Mouse (Mus musculus) activated CD4-positive, CD25-positive, alpha-beta regulatory T cell, adult 4 months (primary cell): Measurements from ENCODE around the gene Gm6169. TPM values are rescaled to one million over a fixed set of nuclear protein-coding genes. Genes with fewer than 3 reads are reported as not detected.
A peak's percentile ranks its signal among the peaks of the same experiment; 100 is the strongest.
"Not testable (repeated sequence)": the region's sequence is repeated elsewhere in the genome, so short reads cannot be mapped to it uniquely, and the experiment has no call there.

Experiments used
- ATAC-seq: one replicate; pipeline ENCODE4 v1.8.0; 2017
- polyA plus RNA-seq, 2 experiments: library from polyadenylated mRNA; unstranded; fragments of 100-300 nt; shearing (Covaris generic); gene quantifications; one replicate each; pipeline ENCODE4 v1.2.1; 2017

Gm6169 gene
- 1 to 10 TPM; 5.1 to 9.7 TPM for polyA plus RNA-seq

- ATAC-seq, result no peak
Measured at GRCm38 (mm10) chr13:97099187-97099852, at the start of gene Gm6169. Gm6169 (minus strand) TSS chr13:97099237.

GRCm38 (mm10) chr13:97145834-97146233 is 46.8 kb upstream of the Gm6169 start:
- peak; percentile 84 for ATAC-seq

- no peak for ATAC-seq
Measured at GRCm38 (mm10) chr13:97142321-97142720, 43.3 kb upstream of the Gm6169 start.

- not testable (repeated sequence) for ATAC-seq
Measured at GRCm38 (mm10) chr13:97138404-97138931, 39.4 kb upstream of the Gm6169 start.

GRCm38 (mm10) chr13:97137466-97138400 is 38.7 kb upstream of the Gm6169 start, which contains the start of the genes Gfm2 and Nsa2:
Gfm2 (plus strand) TSS chr13:97137937.
Nsa2 (minus strand) TSS chr13:97137937.
- peak; percentile 99 for ATAC-seq

- ATAC-seq, result not testable (repeated sequence)
Measured at GRCm38 (mm10) chr13:97130413-97130812, 31.4 kb upstream of the Gm6169 start.

DNA sequence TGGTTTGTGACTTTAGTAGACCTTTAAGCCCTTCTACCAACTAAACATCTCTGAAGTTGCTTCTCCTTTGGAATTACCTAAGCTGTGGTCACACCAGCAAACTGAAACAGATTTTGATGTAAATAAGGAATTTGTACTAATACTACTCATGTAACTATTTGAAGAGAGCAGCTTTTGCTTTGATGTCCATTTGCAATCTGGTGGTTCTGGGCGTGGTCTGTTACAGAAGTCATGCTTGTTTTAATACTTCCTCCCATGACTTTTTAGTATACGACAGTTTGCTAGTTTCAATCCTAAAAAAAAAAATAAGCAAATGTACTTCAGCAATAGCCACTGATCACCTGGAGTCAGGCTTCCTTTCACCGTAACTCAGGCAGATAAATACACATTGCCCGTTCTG is 30.6 kb upstream of the Gm6169 start:
- not testable (repeated sequence) for ATAC-seq

DNA sequence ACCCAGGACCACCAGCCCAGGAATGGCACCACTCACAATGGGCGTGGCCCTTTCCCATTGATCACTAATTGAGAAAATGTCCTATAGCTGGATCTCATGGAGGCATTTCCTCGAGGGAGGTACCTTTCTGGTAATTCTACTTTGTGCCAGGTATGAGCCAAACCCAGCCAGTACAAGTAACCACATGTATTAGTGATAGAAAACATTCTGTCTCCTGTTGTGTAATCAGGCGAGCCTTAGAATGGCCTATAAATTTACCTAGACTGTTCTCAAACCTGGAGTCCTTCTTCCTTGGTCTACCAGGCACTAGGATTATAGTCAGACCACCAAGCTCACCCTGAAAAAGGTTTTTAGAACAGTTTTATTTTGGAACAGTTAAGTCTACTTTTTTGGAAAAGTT is 22.3 kb upstream of the Gm6169 start:
- ATAC-seq, result no peak

DNA sequence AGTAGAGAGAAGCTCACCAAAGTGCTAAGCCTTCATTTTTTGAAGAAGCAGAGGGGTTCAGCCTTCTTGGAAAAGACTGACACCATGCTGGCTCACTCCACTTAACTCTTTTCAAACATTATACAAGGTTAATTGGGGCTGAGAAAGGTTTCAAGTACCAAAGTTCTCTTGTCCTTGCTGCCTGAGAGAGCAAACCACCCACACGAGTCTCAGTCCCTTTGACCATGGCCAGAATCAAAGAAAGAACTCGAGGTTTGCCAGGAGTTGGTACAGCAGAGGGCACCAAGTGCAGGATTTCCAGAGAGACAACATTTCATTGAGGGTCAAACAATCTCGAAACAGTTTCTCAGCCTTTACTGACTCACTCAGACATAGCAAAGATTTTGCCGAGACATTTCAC is 10.0 kb upstream of the Gm6169 start:
- ATAC-seq, result no peak

- not testable (repeated sequence) for ATAC-seq
Measured at GRCm38 (mm10) chr13:97107721-97108120, 8.7 kb upstream of the Gm6169 start.

DNA sequence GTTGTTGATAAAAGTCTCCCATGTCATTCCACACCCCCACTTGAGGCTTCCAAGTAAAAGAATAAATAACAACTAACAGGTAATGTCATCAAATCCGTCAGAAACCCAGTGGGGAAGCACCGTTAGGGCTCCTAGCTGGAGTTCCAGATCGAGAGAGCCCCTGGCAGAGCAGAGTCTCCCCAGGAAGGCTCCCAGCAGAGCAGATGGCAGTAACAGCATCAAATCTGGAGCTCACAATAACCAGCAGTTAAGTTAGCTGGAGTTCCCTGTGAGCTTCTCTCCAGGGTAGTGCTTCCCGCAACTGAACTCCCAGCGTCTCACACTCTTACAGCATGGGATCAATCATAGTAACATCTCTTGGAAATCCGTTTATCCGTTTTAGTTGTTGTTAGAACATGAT is 6.0 kb upstream of the Gm6169 start:
- no peak for ATAC-seq

GRCm38 (mm10) chr13:97095726-97096125 is 3.3 kb downstream of the Gm6169 start:
- ATAC-seq, result no peak

DNA sequence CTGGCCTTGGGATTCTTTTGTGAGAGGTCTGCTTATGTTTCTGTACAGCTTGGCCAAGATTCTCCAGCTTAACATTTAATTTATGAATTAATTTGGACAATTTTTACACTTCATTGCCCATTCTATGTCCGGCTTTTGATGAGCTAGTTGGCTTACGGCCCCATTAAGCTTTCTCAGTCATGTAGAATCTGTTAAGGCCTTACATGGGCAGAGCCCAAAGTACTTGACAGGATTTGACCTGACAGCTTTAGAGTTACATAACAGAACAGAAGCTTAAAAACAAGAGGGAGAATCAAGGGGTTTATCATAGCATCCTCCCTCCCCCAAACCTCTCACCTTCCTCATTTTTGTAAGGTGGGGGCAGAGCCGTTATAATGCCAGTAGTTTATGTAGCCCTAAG is 10.9 kb downstream of the Gm6169 start:
- ATAC-seq, result no peak

DNA sequence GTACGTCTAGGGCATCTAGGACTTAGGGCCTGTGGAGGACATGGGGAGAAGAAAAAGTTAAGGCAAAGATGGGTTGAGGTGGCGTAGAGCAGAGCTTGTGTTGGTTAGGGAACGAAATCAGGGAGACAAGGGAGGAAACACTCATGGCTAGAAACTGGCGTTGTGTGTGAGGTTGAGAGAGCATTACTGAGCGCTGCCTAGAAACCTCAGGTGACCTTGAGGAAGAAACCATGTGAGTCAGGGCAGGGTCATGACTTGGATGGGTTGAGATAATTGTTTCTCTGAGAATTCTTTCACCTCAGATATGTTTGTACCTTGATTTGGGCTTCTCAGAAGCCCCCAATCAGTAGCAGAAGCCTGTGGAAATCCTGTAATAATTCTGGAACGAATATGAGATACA is 11.6 kb downstream of the Gm6169 start:
- ATAC-seq, result no peak

GRCm38 (mm10) chr13:97086316-97086715 is 12.7 kb downstream of the Gm6169 start:
- ATAC-seq, result no peak

- no peak for ATAC-seq
Measured at GRCm38 (mm10) chr13:97082432-97082831, 16.6 kb downstream of the Gm6169 start.

- no peak for ATAC-seq
Measured at GRCm38 (mm10) chr13:97080615-97081014, 18.4 kb downstream of the Gm6169 start.

GRCm38 (mm10) chr13:97080201-97080600 is 18.8 kb downstream of the Gm6169 start:
- ATAC-seq, result no peak

GRCm38 (mm10) chr13:97077556-97077955 is 21.5 kb downstream of the Gm6169 start:
- ATAC-seq, result no peak

- ATAC-seq, result no peak
Measured at GRCm38 (mm10) chr13:97073497-97073896, 25.5 kb downstream of the Gm6169 start.

DNA sequence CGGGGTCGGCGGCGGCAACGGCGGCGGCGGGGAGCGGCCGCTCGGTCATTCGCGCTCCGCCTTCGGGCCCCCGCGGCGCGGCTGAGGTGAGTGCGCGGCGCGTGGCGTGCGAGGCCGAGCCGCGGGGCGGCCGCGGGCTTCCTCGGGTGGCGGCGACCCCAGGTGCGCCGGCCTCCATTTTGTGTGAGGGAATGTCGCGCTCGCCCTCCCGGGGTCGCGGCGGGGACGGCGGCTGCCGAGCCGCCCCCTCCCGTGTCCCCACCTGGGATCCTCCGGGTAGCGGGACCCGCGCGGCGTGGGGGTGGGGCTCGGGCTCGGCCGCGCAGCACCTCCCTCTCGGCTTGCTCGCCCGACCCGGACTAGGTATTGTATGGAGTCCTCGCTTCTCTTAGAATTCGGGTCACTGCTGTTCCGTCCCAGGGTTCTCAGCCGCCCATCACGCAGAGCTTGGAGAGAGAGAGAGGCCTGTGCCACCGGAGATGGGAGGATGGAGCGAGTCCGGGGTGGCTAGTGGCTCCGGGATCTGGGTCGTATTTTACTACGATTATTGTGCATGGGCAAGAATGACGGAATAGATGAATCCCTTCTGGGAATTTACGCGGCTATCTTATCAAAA is 27.3 kb downstream of the Gm6169 start:
- no peak for ATAC-seq

DNA sequence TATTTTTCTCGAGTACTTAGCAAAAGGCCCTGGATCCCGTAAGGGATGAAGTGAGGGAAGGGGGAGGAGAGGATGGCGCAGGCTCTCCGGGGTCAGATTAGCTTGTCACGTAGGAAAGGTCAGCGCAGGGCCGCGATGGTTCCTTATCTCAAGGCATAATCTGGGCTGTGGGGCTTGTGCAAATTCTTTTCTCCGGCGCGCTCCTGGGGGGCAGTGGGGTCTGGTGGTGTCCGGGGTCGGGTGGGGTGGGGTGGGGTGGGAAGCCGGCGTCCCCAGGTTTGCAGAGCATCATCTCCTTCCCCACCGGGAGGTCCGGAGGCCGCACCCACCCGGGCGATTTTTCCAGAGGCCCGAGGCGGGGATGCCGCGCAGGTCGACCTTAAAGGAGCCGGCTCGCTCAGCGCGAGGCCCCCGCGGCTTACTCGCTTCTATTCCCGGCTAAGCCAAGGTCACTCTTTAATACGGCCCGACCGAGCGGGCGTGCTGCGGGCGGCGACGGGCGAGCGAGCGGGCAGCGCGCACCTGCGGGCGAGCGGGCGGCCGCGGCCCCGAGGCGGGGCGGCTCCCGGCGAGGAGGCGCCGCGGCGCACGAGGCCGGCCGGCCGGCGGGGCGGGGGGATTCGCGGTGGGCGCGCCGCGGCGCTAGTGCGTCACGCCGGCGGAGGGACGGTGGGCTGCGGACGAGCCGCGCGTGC is 28.0 kb downstream of the Gm6169 start:
- no peak for ATAC-seq
